Mouse (Mus musculus): ENCODE data around the gene 2900026A02Rik.

DNA sequence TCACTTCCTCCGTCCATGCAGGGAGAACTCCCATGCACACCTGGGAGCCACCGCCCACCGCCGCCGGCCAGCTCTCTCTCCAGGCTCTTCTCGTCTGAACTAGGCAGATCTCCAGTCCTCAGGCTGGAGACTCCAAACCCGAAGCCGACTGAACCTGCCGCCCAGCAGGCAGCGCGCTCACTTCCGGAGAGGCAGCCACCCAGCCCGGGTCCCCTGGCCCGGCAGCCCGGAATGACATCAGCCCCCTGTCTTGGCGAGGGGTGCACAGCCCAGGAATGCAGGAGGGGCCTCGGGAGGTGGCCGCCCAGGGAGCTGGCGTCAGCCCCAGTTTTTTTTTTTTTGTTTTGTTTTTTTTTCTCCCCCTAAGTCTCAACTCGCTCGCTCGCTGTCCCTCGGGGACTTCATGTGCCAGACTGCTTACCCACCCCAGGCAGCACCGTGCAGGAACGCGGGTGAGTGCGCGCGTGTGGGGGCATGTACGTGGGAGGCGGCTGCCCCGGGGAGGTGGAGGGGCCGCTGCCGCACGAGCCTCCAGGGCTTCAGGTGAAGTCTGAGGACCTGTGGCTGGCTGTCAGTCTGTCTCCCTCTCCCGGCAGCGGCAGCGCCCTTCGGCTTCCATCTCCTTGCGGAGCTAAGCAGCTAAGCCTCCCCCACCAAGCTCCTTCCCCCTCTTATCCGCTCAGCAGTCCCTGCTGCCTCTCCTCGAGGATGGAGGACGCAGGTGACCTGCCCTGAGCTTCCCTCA is 82.5 kb downstream of the 2900026A02Rik start:
- TF ChIP-seq CTCF (IDR thresholded peaks at IDR 0.05 in 2 of 3, conservative IDR thresholded peaks at IDR 0.05 in 1 of 3; ENCODE audit: control insufficient read depth in 1 of 3, insufficient read depth in 1 of 3, low read depth in 2 of 3, low read length in 3 of 3, poor library complexity in 1 of 3, severe bottlenecking in 1 of 3) (no peak), ZC3H11A (IDR thresholded peaks at IDR 0.05; ENCODE audit: low read depth, low read length) (no peak), POLR2A (IDR thresholded peaks at IDR 0.05; ENCODE audit: control insufficient read depth in 1 of 2, insufficient read depth in 1 of 2, low read depth in 1 of 2, low read length in 2 of 2, poor library complexity in 1 of 2) (no peak), EP300 (IDR thresholded peaks at IDR 0.05; ENCODE audit: low read depth in 1 of 2, low read length in 2 of 2) (no peak), ELF1 (IDR thresholded peaks at IDR 0.05; ENCODE audit: low read depth, low read length) (no peak), ZMIZ1 (IDR thresholded peaks at IDR 0.05; ENCODE audit: low read depth, low read length) (no peak), KAT2A (conservative IDR thresholded peaks at IDR 0.05; ENCODE audit: low read depth, low read length) (no peak), MAZ (IDR thresholded peaks at IDR 0.05; ENCODE audit: low read depth, low read length) (no peak), NRF1 (IDR thresholded peaks at IDR 0.05; ENCODE audit: insufficient read depth, low read depth, low read length, poor library complexity, severe bottlenecking) (no peak), RAD21 (IDR thresholded peaks at IDR 0.05; ENCODE audit: low read depth, low read length) (no peak), UBTF (IDR thresholded peaks at IDR 0.05; ENCODE audit: borderline replicate concordance, insufficient read depth, low read depth, low read length) (no peak), ZNF384 (IDR thresholded peaks at IDR 0.05; ENCODE audit: low read depth, low read length) (no peak), TBP (IDR thresholded peaks at IDR 0.05; ENCODE audit: low read depth, low read length) (no peak), CHD2 (IDR thresholded peaks at IDR 0.05; ENCODE audit: low read length) (no peak)
